Mouse (Mus musculus): ENCODE measurements at regions not wholly inside any gene's neighbourhood (a gene's known extent, or its start where the extent isn't known, plus 50 kb on each side); places are given as distances from the start of the nearest gene placed in this dataset.
A peak's percentile ranks its signal among the peaks of the same experiment; 100 is the strongest.

DNA sequence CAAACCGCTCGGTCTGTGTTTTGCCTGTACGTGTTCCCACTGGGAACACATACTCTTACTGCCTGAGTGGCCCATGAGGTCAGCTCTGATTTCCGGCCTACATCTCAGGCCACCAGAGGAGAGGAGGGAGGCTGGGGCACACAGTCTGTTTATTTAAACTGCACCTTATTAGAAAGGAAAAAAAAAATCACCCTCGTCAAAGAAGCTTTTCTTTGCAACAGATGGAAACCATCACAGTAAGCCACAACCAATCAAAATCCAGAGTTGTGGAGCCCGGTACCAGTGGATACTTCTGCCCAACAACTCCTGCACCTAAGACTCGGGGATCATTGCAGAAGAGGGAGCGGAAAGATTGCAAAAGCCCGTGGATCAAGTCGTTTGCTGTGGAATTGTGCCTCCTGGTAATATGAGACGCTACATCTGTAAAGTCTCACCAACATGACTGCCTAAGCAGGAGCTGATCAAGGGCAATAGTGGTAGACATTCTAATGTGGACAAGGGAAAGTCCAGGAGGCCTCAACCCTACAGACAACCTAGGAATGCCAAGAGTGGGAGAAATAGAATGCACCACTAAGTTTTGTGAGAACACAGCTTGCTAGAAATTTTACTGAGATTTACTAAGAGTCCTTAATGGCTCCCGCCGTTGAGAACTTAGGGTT is 60.5 kb downstream of the Uqcrfs1 start:
- DNase-seq: peak; percentile 9

DNA sequence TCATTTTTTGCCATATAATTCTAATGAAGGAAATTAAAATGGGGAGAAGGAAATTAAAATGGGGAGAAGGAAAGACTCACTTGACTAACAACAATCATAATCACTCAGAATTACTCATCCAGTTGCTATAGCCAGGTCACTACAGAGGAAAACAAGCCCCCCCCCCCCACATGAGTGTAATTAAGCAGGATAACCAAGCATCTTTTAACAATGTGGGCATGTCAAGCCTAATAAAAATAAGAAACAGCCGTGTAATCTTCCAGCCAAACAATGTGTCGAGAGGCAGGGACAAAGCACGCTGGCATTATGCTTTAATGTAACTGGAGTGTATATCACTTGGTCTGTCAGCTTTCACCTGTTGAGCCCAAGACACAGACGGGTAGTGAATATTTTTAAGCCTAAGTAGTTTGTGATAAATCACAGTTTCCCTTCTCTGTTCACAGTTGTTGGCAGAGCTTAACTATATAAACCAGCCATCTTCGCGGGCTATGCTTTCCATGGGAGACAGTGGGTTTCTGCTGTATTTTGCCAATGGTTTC is 66.0 kb downstream of the Uqcrfs1 start:
- DNase-seq: no peak

DNA sequence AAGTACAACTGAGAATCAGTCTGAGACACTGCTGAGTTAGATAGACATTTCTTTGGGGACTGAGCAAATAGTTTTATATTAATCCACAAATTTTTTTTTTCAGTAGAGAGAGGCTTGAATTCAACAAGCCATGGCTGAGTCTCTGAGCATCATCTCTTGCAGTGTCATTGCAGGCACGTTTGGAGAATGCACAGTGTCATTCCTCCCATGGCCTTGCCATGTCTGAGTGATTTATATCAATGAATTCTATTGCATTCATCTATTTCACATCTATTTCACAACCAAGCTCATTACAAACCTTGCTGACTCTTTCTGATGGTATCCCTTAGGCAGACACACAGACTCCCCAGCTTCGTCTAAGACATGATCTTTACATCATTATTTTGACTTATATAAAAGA is 66.6 kb downstream of the Uqcrfs1 start:
- DNase-seq: no peak

DNA sequence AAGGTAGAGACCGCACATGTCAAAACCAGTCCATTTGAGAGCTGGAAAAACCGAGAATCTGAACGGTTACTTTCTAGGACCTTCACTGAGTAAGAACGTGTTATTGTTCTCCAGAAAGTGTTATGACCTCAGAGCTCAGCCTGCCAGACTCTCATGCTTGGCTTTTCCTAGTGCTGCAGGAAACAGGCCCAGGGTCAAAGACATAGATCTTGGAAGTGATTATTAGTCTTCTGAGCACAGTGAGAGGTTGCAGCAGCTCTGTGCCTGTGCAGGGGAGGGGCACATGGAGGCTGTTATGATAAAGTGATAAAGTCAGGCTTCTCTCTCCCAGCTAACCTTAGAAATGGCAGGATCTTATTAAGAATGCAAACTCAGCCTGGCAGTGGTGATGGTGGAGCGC is 73.9 kb downstream of the Uqcrfs1 start:
- peak; percentile 7 for DNase-seq

DNA sequence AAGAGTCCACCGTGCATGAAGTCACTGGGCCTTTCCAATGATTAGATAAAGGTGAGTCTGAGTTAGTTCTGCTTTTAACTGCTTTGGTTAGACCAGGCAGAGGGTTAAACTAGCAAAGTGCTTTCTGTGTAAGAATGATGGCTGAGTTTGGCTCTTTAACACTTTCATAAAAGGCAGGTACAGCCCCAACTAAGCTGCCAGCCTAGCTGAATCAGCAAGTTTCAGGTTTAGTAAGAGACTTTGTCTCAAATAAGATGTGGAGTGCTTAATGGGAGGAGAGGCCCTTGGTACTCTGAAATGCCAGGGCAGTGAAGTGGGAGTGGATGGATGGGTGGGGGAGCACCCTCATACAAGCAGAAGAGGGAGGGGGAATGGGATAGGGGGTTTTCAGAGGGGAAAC is 78.1 kb downstream of the Uqcrfs1 start:
- no peak for DNase-seq

DNA sequence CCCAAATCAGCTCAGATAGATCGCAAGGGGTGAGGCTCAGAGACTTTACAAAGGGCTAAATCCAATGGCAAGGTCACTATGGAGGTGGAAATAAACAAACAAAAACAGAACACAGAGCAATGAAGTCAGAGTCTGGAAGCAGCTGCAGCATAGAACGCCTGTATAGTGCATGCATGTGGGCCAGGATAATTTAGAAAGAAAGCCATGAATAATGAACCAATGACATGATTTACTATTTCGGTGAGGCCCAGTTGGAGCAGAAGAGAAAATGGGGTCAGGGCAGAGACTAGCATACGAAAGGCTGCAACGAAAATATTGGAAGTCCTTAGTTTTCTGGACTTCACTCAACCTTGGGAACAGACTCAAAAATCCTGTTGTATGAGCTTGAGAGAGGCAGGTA is 79.7 kb downstream of the Uqcrfs1 start:
- DNase-seq: no peak

DNA sequence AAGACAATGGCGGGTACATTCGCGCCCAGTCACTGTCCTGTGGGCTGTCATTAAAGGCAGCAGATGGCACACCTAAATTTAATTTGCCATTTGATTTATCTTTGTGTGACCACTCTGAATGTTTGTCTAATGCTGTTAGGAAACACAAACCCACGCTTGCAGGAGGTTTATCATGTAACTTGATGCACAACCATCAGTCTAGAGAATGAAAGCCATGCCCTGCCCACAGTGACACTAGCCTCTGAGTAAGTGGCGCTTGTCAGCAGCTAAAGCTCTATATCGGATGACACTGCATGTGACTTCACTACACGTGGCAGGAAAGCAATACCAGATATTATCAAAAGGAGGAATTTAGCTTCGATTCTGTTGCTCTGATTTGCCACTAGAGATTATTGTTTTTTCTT is 89.9 kb downstream of the Uqcrfs1 start:
- DNase-seq: no peak

DNA sequence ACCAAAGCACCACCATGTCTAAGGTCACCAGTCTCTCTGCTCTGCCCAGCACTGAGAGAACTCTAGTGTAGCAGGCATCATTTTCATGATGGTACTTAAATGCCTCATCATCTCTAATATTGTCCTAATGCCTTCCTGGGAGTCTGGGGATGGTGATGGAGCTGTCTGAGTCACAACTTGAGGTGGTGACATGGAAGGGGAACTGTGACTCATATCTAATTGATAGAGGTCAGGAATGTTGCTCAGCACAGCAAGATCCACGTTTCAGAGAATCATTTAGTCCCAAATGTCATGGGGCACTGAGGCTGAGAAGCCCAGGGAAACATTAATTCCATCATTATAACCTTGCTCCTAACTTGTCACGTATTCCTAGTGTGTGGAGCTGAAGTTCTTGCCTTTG is 93.0 kb downstream of the Uqcrfs1 start:
- DNase-seq: no peak

DNA sequence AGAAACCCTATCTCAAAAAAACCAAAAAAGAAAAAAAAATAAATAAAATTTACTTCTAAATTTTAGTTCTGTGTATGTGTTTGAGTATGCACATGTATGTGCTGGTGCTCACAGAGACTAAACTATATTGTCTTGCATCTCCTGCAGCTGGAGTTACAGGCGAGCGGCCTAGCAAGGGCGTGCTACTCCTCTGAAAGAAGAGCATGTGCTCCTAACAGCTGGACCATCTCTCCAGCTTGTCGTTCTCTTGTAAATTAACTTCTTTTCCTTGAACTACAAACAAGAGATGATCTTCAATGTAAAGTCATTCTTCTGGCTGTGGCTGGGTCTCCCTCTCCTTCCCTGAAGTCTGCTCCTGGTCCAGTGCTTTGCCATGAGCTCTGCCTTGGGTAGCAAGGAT is 96.3 kb downstream of the Uqcrfs1 start:
- DNase-seq: no peak

All from kidney, adult 9 months (tissue).